Mouse (Mus musculus): ENCODE results near the gene Rasgrp4. TPM values are rescaled to one million over a fixed set of nuclear protein-coding genes. Genes with fewer than 3 reads are reported as not detected.
A peak's percentile ranks its signal among the peaks of the same experiment; 100 is the strongest.

The Rasgrp4 gene
- polyA plus RNA-seq, 2 experiments = 0.43 to 4.8 TPM

GRCm38 (mm10) chr7:29158264-29158663, 23.6 kb downstream of the Rasgrp4 start:
- no peak for TF ChIP-seq POLR2A (IDR thresholded peaks at IDR 0.05; ENCODE audit: borderline replicate concordance, extremely low read depth, insufficient read depth, insufficient read length)
- no peak for ATAC-seq (ENCODE audit: low FRiP score, low read depth)
- Histone ChIP-seq H3K9ac (ENCODE audit: low read depth, low read length, severe bottlenecking) (no peak overlapping the region), H3K27ac (replicated peaks; ENCODE audit: low read depth, low read length) (no peak overlapping the region), H3K4me3 (replicated peaks; ENCODE audit: low read length) (no peak overlapping the region), H3K4me2 (replicated peaks; ENCODE audit: low read depth, low read length, severe bottlenecking) (no peak overlapping the region), H3K36me3 (ENCODE audit: control insufficient read depth, insufficient read depth, low read length) (peaks cover 15% of the 10 kb centered on the region), H3K4me1 (ENCODE audit: control insufficient read depth, insufficient read depth, low read length) (peaks cover 10% of the 10 kb centered on the region), H3K27me3 (ENCODE audit: control insufficient read depth, insufficient read depth, low read length) (peaks cover 14% of the 10 kb centered on the region), H3K9me3 (ENCODE audit: control insufficient read depth, low read length) (no peaks in the 10 kb centered on the region)
- no peak for DNase-seq (ENCODE audit: low spot score)
- WGBS = 3% methylated on average over 5 of the region's 5 CpGs

- no peak for ATAC-seq (ENCODE audit: low FRiP score, low read depth)
- WGBS = 81% methylated on average over 5 of the region's 5 CpGs
- Histone ChIP-seq H3K27ac (replicated peaks; ENCODE audit: low read depth, low read length) (no peak overlapping the region), H3K4me3 (replicated peaks; ENCODE audit: low read length) (no peak overlapping the region), H3K4me2 (replicated peaks; ENCODE audit: low read depth, low read length, severe bottlenecking) (no peak overlapping the region), H3K4me1 (ENCODE audit: control insufficient read depth, insufficient read depth, low read length) (peaks cover 3% of the 10 kb centered on the region; the same call in 1 of the 2 replicates), H3K9ac (ENCODE audit: low read depth, low read length, severe bottlenecking) (no peak overlapping the region), H3K27me3 (ENCODE audit: control insufficient read depth, insufficient read depth, low read length) (peaks cover 14% of the 10 kb centered on the region), H3K36me3 (ENCODE audit: control insufficient read depth, insufficient read depth, low read length) (peaks cover 23% of the 10 kb centered on the region), H3K9me3 (ENCODE audit: control insufficient read depth, low read length) (no peaks in the 10 kb centered on the region)
- no peak for DNase-seq (ENCODE audit: low spot score)
- no peak for TF ChIP-seq POLR2A (IDR thresholded peaks at IDR 0.05; ENCODE audit: borderline replicate concordance, extremely low read depth, insufficient read depth, insufficient read length)
These were observed 27.6 kb downstream of the Rasgrp4 start for GRCm38 (mm10) chr7:29162294-29162693.

GRCm38 (mm10) chr7:29162750-29163525, 28.3 kb downstream of the Rasgrp4 start:
- peaks cover 7% of the 10 kb centered on the region; the same call in 1 of the 2 replicates for H3K4me1 ChIP-seq (ENCODE audit: control insufficient read depth, insufficient read depth, low read length)
- no peak overlapping the region for H3K27ac ChIP-seq (replicated peaks; ENCODE audit: low read depth, low read length)
- H3K4me3 ChIP-seq (replicated peaks; ENCODE audit: low read length) = no peak overlapping the region
- H3K27me3 ChIP-seq (ENCODE audit: control insufficient read depth, insufficient read depth, low read length) = peaks cover 18% of the 10 kb centered on the region
- ATAC-seq (ENCODE audit: low FRiP score, low read depth) = no peak
- H3K4me2 ChIP-seq (replicated peaks; ENCODE audit: low read depth, low read length, severe bottlenecking) = no peak overlapping the region
- H3K9ac ChIP-seq (ENCODE audit: low read depth, low read length, severe bottlenecking) = no peak overlapping the region
- no peak for DNase-seq (ENCODE audit: low spot score)
- H3K36me3 ChIP-seq (ENCODE audit: control insufficient read depth, insufficient read depth, low read length) = peaks cover 23% of the 10 kb centered on the region
- H3K9me3 ChIP-seq (ENCODE audit: control insufficient read depth, low read length) = no peaks in the 10 kb centered on the region
- 16% methylated on average over 9 of the region's 9 CpGs for WGBS
- TF ChIP-seq POLR2A (IDR thresholded peaks at IDR 0.05; ENCODE audit: borderline replicate concordance, extremely low read depth, insufficient read depth, insufficient read length) = no peak

GRCm38 (mm10) chr7:29167656-29168055, 33.0 kb downstream of the Rasgrp4 start:
- H3K9ac ChIP-seq (ENCODE audit: low read depth, low read length, severe bottlenecking) = no peak overlapping the region
- WGBS = 15% methylated on average over 17 of the region's 19 CpGs
- H3K4me3 ChIP-seq (replicated peaks; ENCODE audit: low read length) = 0 out of 2 replicates have a peak overlapping the region, but pooled peaks have one; percentile 66
- peaks cover 21% of the 10 kb centered on the region for H3K27me3 ChIP-seq (ENCODE audit: control insufficient read depth, insufficient read depth, low read length)
- H3K4me2 ChIP-seq (replicated peaks; ENCODE audit: low read depth, low read length, severe bottlenecking) = no peak overlapping the region; the same call in 1 of the 2 replicates
- H3K27ac ChIP-seq (replicated peaks; ENCODE audit: low read depth, low read length) = no peak overlapping the region
- no peaks in the 10 kb centered on the region for H3K9me3 ChIP-seq (ENCODE audit: control insufficient read depth, low read length)
- H3K4me1 ChIP-seq (ENCODE audit: control insufficient read depth, insufficient read depth, low read length) = peaks cover 23% of the 10 kb centered on the region
- no peak for DNase-seq (ENCODE audit: low spot score)
- H3K36me3 ChIP-seq (ENCODE audit: control insufficient read depth, insufficient read depth, low read length) = 0 out of 2 replicates have a peak, but pooled peaks cover 10% of the 10 kb centered on the region
- ATAC-seq (ENCODE audit: low FRiP score, low read depth) = no peak
- no peak for TF ChIP-seq POLR2A (IDR thresholded peaks at IDR 0.05; ENCODE audit: borderline replicate concordance, extremely low read depth, insufficient read depth, insufficient read length)

DNA sequence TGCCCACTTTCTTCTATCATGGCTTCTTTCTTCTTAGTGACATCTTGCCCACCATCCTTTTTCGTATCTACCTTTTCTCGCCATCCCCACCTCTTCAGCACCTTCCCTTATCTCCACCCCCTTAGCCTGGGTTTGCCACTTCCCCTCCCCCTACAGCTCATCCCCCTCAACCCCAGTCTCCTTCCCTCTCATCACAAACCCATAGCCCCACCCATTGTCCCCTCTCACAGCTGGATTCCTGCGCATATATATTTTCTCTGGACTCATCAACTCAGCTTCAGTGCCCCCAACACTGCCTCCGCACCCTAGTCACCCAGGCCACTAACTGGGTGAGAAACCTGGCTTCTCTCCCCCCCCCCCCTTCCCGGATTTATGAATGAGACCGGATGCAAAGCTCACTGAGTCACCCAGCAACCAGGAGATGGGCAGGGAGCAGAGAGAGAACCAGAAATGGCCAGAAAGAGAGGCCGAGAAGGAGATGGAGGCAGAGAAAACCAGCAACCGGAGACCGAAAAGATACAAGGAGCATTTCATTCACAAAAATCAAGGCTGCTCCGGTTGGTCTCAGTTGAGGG, 33.6 kb downstream of the Rasgrp4 start:
- Histone ChIP-seq H3K9me3 (ENCODE audit: control insufficient read depth, low read length) (no peaks in the 10 kb centered on the region), H3K9ac (ENCODE audit: low read depth, low read length, severe bottlenecking) (peak overlapping the region; percentile 62), H3K36me3 (ENCODE audit: control insufficient read depth, insufficient read depth, low read length) (0 out of 2 replicates have a peak, but pooled peaks cover 12% of the 10 kb centered on the region), H3K27me3 (ENCODE audit: control insufficient read depth, insufficient read depth, low read length) (peaks cover 26% of the 10 kb centered on the region), H3K4me3 (replicated peaks; ENCODE audit: low read length) (peak overlapping the region; percentile 66), H3K4me2 (replicated peaks; ENCODE audit: low read depth, low read length, severe bottlenecking) (peak overlapping the region; percentile 86), H3K4me1 (ENCODE audit: control insufficient read depth, insufficient read depth, low read length) (peaks cover 21% of the 10 kb centered on the region), H3K27ac (replicated peaks; ENCODE audit: low read depth, low read length) (no peak overlapping the region)
- ATAC-seq (ENCODE audit: low FRiP score, low read depth) (no peak), DNase-seq (ENCODE audit: low spot score) (no peak)
- TF ChIP-seq POLR2A (IDR thresholded peaks at IDR 0.05; ENCODE audit: borderline replicate concordance, extremely low read depth, insufficient read depth, insufficient read length) = no peak
- 7% methylated on average over 10 of the region's 10 CpGs for WGBS

Data from limb, embryonic 14.5 days (tissue).